Mouse (Mus musculus) heart, embryonic 16.5 days (tissue): ENCODE measurements around the gene Qrich1. TPM values are rescaled to one million over a fixed set of nuclear protein-coding genes. Genes with fewer than 3 reads are reported as not detected.

Experiments
- ATAC-seq: fragments of 200-750 bp; cut with Nextera tagmentation; replicated peaks from 2 replicates; pipeline ENCODE4 v1.8.0; 2017; ENCODE audit warnings: moderate number of reproducible peaks; ENCODE audit not compliant: insufficient read depth, low FRiP score; ENCODE audit errors: extremely low read depth
- H3K27ac ChIP-seq: fragments of 300-500 bp; sonication (generic); 2 replicates; pipeline ENCODE4 v1.5.1; 2014; ENCODE audit warnings: mild to moderate bottlenecking, low read length, control low read depth, moderate library complexity
- H3K27me3 ChIP-seq: fragments of 300-500 bp; sonication (generic); 2 replicates; pipeline ENCODE4 v1.6.1; 2014; ENCODE audit warnings: low read length, mixed read lengths; ENCODE audit not compliant: control insufficient read depth, insufficient read depth
- H3K36me3 ChIP-seq: fragments of 300-500 bp; sonication (generic); 2 replicates; pipeline ENCODE4 v1.6.1; 2014; ENCODE audit not compliant: control insufficient read depth, insufficient read depth
- H3K4me1 ChIP-seq: fragments of 300-500 bp; sonication (generic); 2 replicates; pipeline ENCODE4 v1.6.1; 2014; ENCODE audit warnings: low read length, mixed read lengths; ENCODE audit not compliant: control insufficient read depth, insufficient read depth
- H3K4me2 ChIP-seq: fragments of 300-500 bp; sonication (generic); 2 replicates; pipeline ENCODE4 v1.6.1; 2014; ENCODE audit warnings: low read depth, mild to moderate bottlenecking, control low read depth, low read length
- H3K4me3 ChIP-seq: fragments of 300-500 bp; sonication (generic); 2 replicates; pipeline ENCODE4 v1.5.1; 2014; ENCODE audit warnings: mild to moderate bottlenecking, control low read depth, low read length
- H3K9ac ChIP-seq: fragments of 300-500 bp; sonication (generic); 2 replicates; pipeline ENCODE4 v1.6.1; 2014; ENCODE audit warnings: low read length, control low read depth
- H3K9me3 ChIP-seq: fragments of 300-500 bp; sonication (generic); replicated peaks from 2 replicates; pipeline ENCODE4 v1.6.1; 2016; ENCODE audit warnings: low read length; ENCODE audit not compliant: control insufficient read depth
- WGBS: fragments of 180-500 bp; shearing (Covaris S2); extraction: QIAGEN DNeasy Blood & Tissue Kit; methylation state at CpG from one replicate; pipeline ENCODE4 v1.1.7; 2014; 5-methylcytosine and 5-hydroxymethylcytosine counted together
- polyA plus RNA-seq: library from polyadenylated mRNA; unstranded; fragments of >200 nt; fragmentation: Nextera tagmentation; extraction: Ambion mirVana; gene quantifications from 2 replicates; pipeline ENCODE4 v1.2.1, GENCODE M21; 2015

The Qrich1 gene
- polyA plus RNA-seq, 1 experiment from 2014 or later, result 82.5 TPM

- ATAC-seq, result no peak
- H3K9ac ChIP-seq, result no peak overlapping the region
- 49% methylated on average over 26 of the region's 26 CpGs for WGBS
These were observed 57.4 kb downstream of the Qrich1 start for GRCm38 (mm10) chr9:108573774-108574690.

GRCm38 (mm10) chr9:108574921-108575320 lies 58.3 kb downstream of the Qrich1 start:
- Histone ChIP-seq H3K36me3 (peaks cover 27% of the 10 kb centered on the region), H3K9ac (no peak overlapping the region)

More at GRCm38 (mm10) chr9:108573774-108574690, 57.4 kb downstream of the Qrich1 start:
- H3K4me1 ChIP-seq, result peaks cover 30% of the 10 kb centered on the region
- no peaks in the 10 kb centered on the region for H3K27me3 ChIP-seq
- no peak overlapping the region for H3K4me2 ChIP-seq
- H3K9me3 ChIP-seq, result no peaks in the 10 kb centered on the region
- peaks cover 27% of the 10 kb centered on the region for H3K36me3 ChIP-seq
- no peak overlapping the region for H3K27ac ChIP-seq
- no peak overlapping the region for H3K4me3 ChIP-seq

GRCm38 (mm10) chr9:108575321-108576297 lies 59.0 kb downstream of the Qrich1 start:
- Histone ChIP-seq H3K4me2 (no peak overlapping the region), H3K9ac (0 out of 2 replicates have a peak overlapping the region, but pooled peaks have one; percentile 1), H3K9me3 (no peaks in the 10 kb centered on the region), H3K27ac (no peak overlapping the region), H3K4me3 (no peak overlapping the region), H3K36me3 (peaks cover 27% of the 10 kb centered on the region), H3K4me1 (peaks cover 27% of the 10 kb centered on the region), H3K27me3 (no peaks in the 10 kb centered on the region)
- WGBS, result 83% methylated on average over 37 of the region's 37 CpGs
- no peak for ATAC-seq

More at GRCm38 (mm10) chr9:108574921-108575320, 58.3 kb downstream of the Qrich1 start:
- WGBS, result 86% methylated on average over 12 of the region's 12 CpGs
- no peaks in the 10 kb centered on the region for H3K9me3 ChIP-seq
- no peak overlapping the region for H3K27ac ChIP-seq
- no peak overlapping the region for H3K4me2 ChIP-seq
- H3K27me3 ChIP-seq, result no peaks in the 10 kb centered on the region
- ATAC-seq, result no peak
- H3K4me3 ChIP-seq, result no peak overlapping the region
- peaks cover 32% of the 10 kb centered on the region for H3K4me1 ChIP-seq

- H3K36me3 ChIP-seq, result peaks cover 23% of the 10 kb centered on the region
- H3K9ac ChIP-seq, result no peak overlapping the region
- H3K4me1 ChIP-seq, result peaks cover 26% of the 10 kb centered on the region
- WGBS, result 53% methylated on average over 6 of the region's 6 CpGs
- H3K27me3 ChIP-seq, result no peaks in the 10 kb centered on the region
- H3K4me3 ChIP-seq, result no peak overlapping the region
- no peak overlapping the region for H3K27ac ChIP-seq
- peak overlapping the region; percentile 79 for H3K4me2 ChIP-seq
- H3K9me3 ChIP-seq, result no peaks in the 10 kb centered on the region
- no peak for ATAC-seq
These were observed 60.4 kb downstream of the Qrich1 start for GRCm38 (mm10) chr9:108577025-108577424.

GRCm38 (mm10) chr9:108577934-108578544 lies 61.4 kb downstream of the Qrich1 start:
- Histone ChIP-seq H3K4me1 (peaks cover 28% of the 10 kb centered on the region), H3K27me3 (no peaks in the 10 kb centered on the region), H3K27ac (peak overlapping the region; percentile 90), H3K9ac (peak overlapping the region; percentile 90), H3K4me3 (peak overlapping the region; percentile 89), H3K9me3 (no peaks in the 10 kb centered on the region), H3K36me3 (peaks cover 14% of the 10 kb centered on the region), H3K4me2 (peak overlapping the region; percentile 79)
- WGBS, result under 1% methylated on average over 24 of the region's 24 CpGs
- no peak for ATAC-seq

- Histone ChIP-seq H3K9ac (peak within 1 kb of the TSS; percentile 90), H3K27me3 (no peaks in the 10 kb centered on the region), H3K36me3 (peaks cover 9% of the 10 kb centered on the region; the same call in 1 of the 2 replicates), H3K4me3 (peak within 1 kb of the TSS; percentile 89), H3K4me2 (peak within 1 kb of the TSS; percentile 79), H3K9me3 (no peaks in the 10 kb centered on the region), H3K4me1 (peaks cover 35% of the 10 kb centered on the region), H3K27ac (peak within 1 kb of the TSS; percentile 90)
- ATAC-seq, result peak; percentile 98
- 5% methylated on average over 51 of the region's 51 CpGs for WGBS
These were observed 62.1 kb downstream of the Qrich1 start, which contains the start of gene Wdr6 for GRCm38 (mm10) chr9:108578545-108579343. TSS of gene Wdr6 (minus strand) at chr9:108578739.

GRCm38 (mm10) chr9:108579344-108579690 lies 62.7 kb downstream of the Qrich1 start:
- Histone ChIP-seq H3K4me1 (peaks cover 32% of the 10 kb centered on the region), H3K27ac (peak overlapping the region; percentile 90), H3K9me3 (no peaks in the 10 kb centered on the region), H3K36me3 (peaks cover 9% of the 10 kb centered on the region; the same call in 1 of the 2 replicates), H3K9ac (peak overlapping the region; percentile 90), H3K27me3 (no peaks in the 10 kb centered on the region), H3K4me3 (peak overlapping the region; percentile 89; the same call in 1 of the 2 replicates), H3K4me2 (peak overlapping the region; percentile 79)
- no peak for ATAC-seq
- WGBS, result 55% methylated on average over 5 of the region's 5 CpGs
